Mouse (Mus musculus): ENCODE data around the gene Arsb. TPM values are rescaled to one million over a fixed set of nuclear protein-coding genes. Genes with fewer than 3 reads are reported as not detected.
A peak's percentile ranks its signal among the peaks of the same experiment; 100 is the strongest.

The Arsb gene
- polyA plus RNA-seq, 1 experiment, result 114 TPM

GRCm38 (mm10) chr13:93900934-93901626 lies 129.7 kb downstream of the Arsb start:
- WGBS, result 85% methylated on average over 13 of the region's 13 CpGs
- no peaks in the 10 kb centered on the region for H3K27me3 ChIP-seq (replicated peaks; ENCODE audit: control insufficient read depth, insufficient read depth, low read length)
- no peak overlapping the region for H3K4me3 ChIP-seq (ENCODE audit: insufficient read depth, low read depth, low read length)
- TF ChIP-seq CTCF (conservative IDR thresholded peaks at IDR 0.05; ENCODE audit: insufficient read depth, insufficient read length, low read depth, low read length) (no peak), POLR2A (IDR thresholded peaks at IDR 0.05; ENCODE audit: low read depth, low read length) (no peak)
- no peak overlapping the region for H3K27ac ChIP-seq (ENCODE audit: insufficient read depth, low read depth, low read length)
- H3K36me3 ChIP-seq (ENCODE audit: control insufficient read depth, insufficient read depth, low read length), result no peaks in the 10 kb centered on the region
- DNase-seq, result no peak
- H3K4me1 ChIP-seq (ENCODE audit: control insufficient read depth, insufficient read depth, low read length), result no peaks in the 10 kb centered on the region

GRCm38 (mm10) chr13:93902126-93902525 lies 130.7 kb downstream of the Arsb start:
- Histone ChIP-seq H3K4me3 (ENCODE audit: insufficient read depth, low read depth, low read length) (no peak overlapping the region), H3K36me3 (ENCODE audit: control insufficient read depth, insufficient read depth, low read length) (no peaks in the 10 kb centered on the region), H3K27me3 (replicated peaks; ENCODE audit: control insufficient read depth, insufficient read depth, low read length) (no peaks in the 10 kb centered on the region), H3K27ac (ENCODE audit: insufficient read depth, low read depth, low read length) (no peak overlapping the region), H3K4me1 (ENCODE audit: control insufficient read depth, insufficient read depth, low read length) (no peaks in the 10 kb centered on the region)
- DNase-seq, result no peak
- no peak for TF ChIP-seq POLR2A (IDR thresholded peaks at IDR 0.05; ENCODE audit: low read depth, low read length)
- TF ChIP-seq CTCF (conservative IDR thresholded peaks at IDR 0.05; ENCODE audit: insufficient read depth, insufficient read length, low read depth, low read length), result no peak
- 97% methylated on average over 2 of the region's 2 CpGs for WGBS

- Histone ChIP-seq H3K36me3 (ENCODE audit: control insufficient read depth, insufficient read depth, low read length) (no peaks in the 10 kb centered on the region), H3K27ac (ENCODE audit: insufficient read depth, low read depth, low read length) (no peak overlapping the region), H3K27me3 (replicated peaks; ENCODE audit: control insufficient read depth, insufficient read depth, low read length) (no peaks in the 10 kb centered on the region), H3K4me1 (ENCODE audit: control insufficient read depth, insufficient read depth, low read length) (peaks cover 14% of the 10 kb centered on the region), H3K4me3 (ENCODE audit: insufficient read depth, low read depth, low read length) (no peak overlapping the region)
- no peak for DNase-seq
- WGBS, result 95% methylated on average over 10 of the region's 10 CpGs
- no peak for TF ChIP-seq CTCF (conservative IDR thresholded peaks at IDR 0.05; ENCODE audit: insufficient read depth, insufficient read length, low read depth, low read length)
- TF ChIP-seq POLR2A (IDR thresholded peaks at IDR 0.05; ENCODE audit: low read depth, low read length), result no peak
These were observed 135.3 kb downstream of the Arsb start for GRCm38 (mm10) chr13:93906552-93907245.

GRCm38 (mm10) chr13:93907971-93908370 lies 136.5 kb downstream of the Arsb start:
- peaks cover 17% of the 10 kb centered on the region for H3K4me1 ChIP-seq (ENCODE audit: control insufficient read depth, insufficient read depth, low read length)
- TF ChIP-seq POLR2A (IDR thresholded peaks at IDR 0.05; ENCODE audit: low read depth, low read length) (no peak), CTCF (conservative IDR thresholded peaks at IDR 0.05; ENCODE audit: insufficient read depth, insufficient read length, low read depth, low read length) (no peak)
- H3K27me3 ChIP-seq (replicated peaks; ENCODE audit: control insufficient read depth, insufficient read depth, low read length), result no peaks in the 10 kb centered on the region
- no peaks in the 10 kb centered on the region for H3K36me3 ChIP-seq (ENCODE audit: control insufficient read depth, insufficient read depth, low read length)
- no peak overlapping the region for H3K4me3 ChIP-seq (ENCODE audit: insufficient read depth, low read depth, low read length)
- no peak for DNase-seq
- no peak overlapping the region for H3K27ac ChIP-seq (ENCODE audit: insufficient read depth, low read depth, low read length)
- WGBS, result 98% methylated on average over 3 of the region's 3 CpGs

- H3K4me1 ChIP-seq (ENCODE audit: control insufficient read depth, insufficient read depth, low read length), result peaks cover 17% of the 10 kb centered on the region
- no peak overlapping the region for H3K4me3 ChIP-seq (ENCODE audit: insufficient read depth, low read depth, low read length)
- DNase-seq, result no peak
- WGBS, result 94% methylated on average over 5 of the region's 5 CpGs
- TF ChIP-seq CTCF (conservative IDR thresholded peaks at IDR 0.05; ENCODE audit: insufficient read depth, insufficient read length, low read depth, low read length), result no peak
- TF ChIP-seq POLR2A (IDR thresholded peaks at IDR 0.05; ENCODE audit: low read depth, low read length), result no peak
- no peaks in the 10 kb centered on the region for H3K27me3 ChIP-seq (replicated peaks; ENCODE audit: control insufficient read depth, insufficient read depth, low read length)
- no peak overlapping the region for H3K27ac ChIP-seq (ENCODE audit: insufficient read depth, low read depth, low read length)
- no peaks in the 10 kb centered on the region for H3K36me3 ChIP-seq (ENCODE audit: control insufficient read depth, insufficient read depth, low read length)
These were observed 138.4 kb downstream of the Arsb start for GRCm38 (mm10) chr13:93909847-93910246.

- H3K36me3 ChIP-seq (ENCODE audit: control insufficient read depth, insufficient read depth, low read length), result no peaks in the 10 kb centered on the region
- peak; percentile 76 for DNase-seq
- H3K27ac ChIP-seq (ENCODE audit: insufficient read depth, low read depth, low read length), result peak overlapping the region; percentile 45; the same call in 1 of the 2 replicates
- no peaks in the 10 kb centered on the region for H3K27me3 ChIP-seq (replicated peaks; ENCODE audit: control insufficient read depth, insufficient read depth, low read length)
- H3K4me3 ChIP-seq (ENCODE audit: insufficient read depth, low read depth, low read length), result no peak overlapping the region
- 39% methylated on average over 7 of the region's 7 CpGs for whole genome bisulfite sequencing
- TF ChIP-seq POLR2A (IDR thresholded peaks at IDR 0.05; ENCODE audit: low read depth, low read length), result no peak
- TF ChIP-seq CTCF (conservative IDR thresholded peaks at IDR 0.05; ENCODE audit: insufficient read depth, insufficient read length, low read depth, low read length), result no peak
- H3K4me1 ChIP-seq (ENCODE audit: control insufficient read depth, insufficient read depth, low read length), result peaks cover 25% of the 10 kb centered on the region
These were observed 139.6 kb downstream of the Arsb start for GRCm38 (mm10) chr13:93911037-93911436.

- Histone ChIP-seq H3K4me1 (ENCODE audit: control insufficient read depth, insufficient read depth, low read length) (peaks cover 26% of the 10 kb centered on the region), H3K27me3 (replicated peaks; ENCODE audit: control insufficient read depth, insufficient read depth, low read length) (no peaks in the 10 kb centered on the region), H3K27ac (ENCODE audit: insufficient read depth, low read depth, low read length) (no peak overlapping the region), H3K4me3 (ENCODE audit: insufficient read depth, low read depth, low read length) (no peak overlapping the region), H3K36me3 (ENCODE audit: control insufficient read depth, insufficient read depth, low read length) (no peaks in the 10 kb centered on the region)
- WGBS, result 78% methylated on average over 5 of the region's 5 CpGs
- TF ChIP-seq CTCF (conservative IDR thresholded peaks at IDR 0.05; ENCODE audit: insufficient read depth, insufficient read length, low read depth, low read length) (no peak), POLR2A (IDR thresholded peaks at IDR 0.05; ENCODE audit: low read depth, low read length) (no peak)
- no peak for DNase-seq
These were observed 141.0 kb downstream of the Arsb start for GRCm38 (mm10) chr13:93912326-93912915.

Measured in kidney, adult 2 months (tissue).